Mouse (Mus musculus) inflammation-experienced regulatory T-cells, adult 6 months (primary cell): ENCODE data around the gene Golga1. TPM values are rescaled to one million over a fixed set of nuclear protein-coding genes. Genes with fewer than 3 reads are reported as not detected.

Experiments used
- ATAC-seq: one replicate; pipeline ENCODE4 v1.8.0; 2017
- polyA plus RNA-seq, 3 experiments: library from polyadenylated mRNA; unstranded; fragments of 100-300 nt; shearing (Covaris generic); gene quantifications; one replicate each; pipeline ENCODE4 v1.2.1; 2017

Golga1 gene
- polyA plus RNA-seq, 3 experiments from 2014 or later: 24.0 to 38.2 (median 35.3) TPM

GRCm38 (mm10) chr2:38973701-38974100, 91.6 kb downstream of the Golga1 start:
- ATAC-seq: no peak

- ATAC-seq: no peak
Measured at GRCm38 (mm10) chr2:38973223-38973622, 92.1 kb downstream of the Golga1 start.

GRCm38 (mm10) chr2:38970057-38970456, 95.3 kb downstream of the Golga1 start:
- ATAC-seq: no peak

GRCm38 (mm10) chr2:38969650-38970049, 95.7 kb downstream of the Golga1 start:
- no peak for ATAC-seq

Other genes with a start within 250 kb of the Golga1 start
- gene Nr6a1, start 137.9 kb downstream of the Golga1 start, polyA plus RNA-seq: under 1 TPM; 0.37 to 0.63 (median 0.54) TPM
- gene Olfml2a, start 133.6 kb downstream of the Golga1 start, polyA plus RNA-seq: under 1 TPM in 1 of 3 experiments, not detected in 2; 0.12 TPM
- 1 to 10 TPM in 1 of 3 experiments, under 1 TPM in 2; 0.28 to 1.5 (median 0.63) TPM for gene Wdr38, start 68.1 kb downstream of the Golga1 start, polyA plus RNA-seq
- 100 to 1,000 TPM; 111 to 141 (median 119) TPM for gene Arpc5l, start 60.2 kb downstream of the Golga1 start, polyA plus RNA-seq
- 1,000 to 10,000 TPM; 1,176 to 2,203 (median 2,023) TPM for gene Rpl35, start 59.9 kb downstream of the Golga1 start, polyA plus RNA-seq
- gene Scai, start 125.2 kb upstream of the Golga1 start, polyA plus RNA-seq: 10 to 100 TPM in 2 of 3 experiments, 1 to 10 TPM in 1; 9.7 to 21.0 (median 14.3) TPM
- 100 to 1,000 TPM; 113 to 155 (median 122) TPM for gene Ppp6c, start 160.9 kb upstream of the Golga1 start, polyA plus RNA-seq